Mouse (Mus musculus): ENCODE measurements around the gene Tbc1d25. TPM values are rescaled to one million over a fixed set of nuclear protein-coding genes. Genes with fewer than 3 reads are reported as not detected.

Tbc1d25 gene
- polyA plus RNA-seq, 1 experiment: 13.9 TPM

- no peak for DNase-seq (ENCODE audit: low read depth in 1 of 2, low spot score in 2 of 2)
- 90% methylated on average over 4 of the region's 4 CpGs for WGBS
- no peak overlapping the region for H3K4me3 ChIP-seq (ENCODE audit: extremely low read depth, insufficient read depth, insufficient read length)
- H3K27ac ChIP-seq (ENCODE audit: insufficient read depth, low read length): no peak overlapping the region
- no peaks in the 10 kb centered on the region for H3K4me1 ChIP-seq (ENCODE audit: control insufficient read depth, insufficient read depth, insufficient read length)
- no peaks in the 10 kb centered on the region for H3K27me3 ChIP-seq (ENCODE audit: control insufficient read depth, insufficient read depth, low read length)
- H3K36me3 ChIP-seq (ENCODE audit: control insufficient read depth, insufficient read depth, low read length): no peaks in the 10 kb centered on the region
- TF ChIP-seq POLR2A (IDR thresholded peaks at IDR 0.05; ENCODE audit: low read depth, low read length) (no peak), CTCF (IDR thresholded peaks at IDR 0.05; ENCODE audit: extremely low read depth, insufficient read depth, insufficient read length, insufficient replicate concordance) (no peak)
These were observed 11.5 kb downstream of the Tbc1d25 start for GRCm38 (mm10) chrX:8164471-8164870.

GRCm38 (mm10) chrX:8163076-8163475 lies 12.9 kb downstream of the Tbc1d25 start:
- H3K27ac ChIP-seq (ENCODE audit: insufficient read depth, low read length): no peak overlapping the region
- no peak overlapping the region for H3K4me3 ChIP-seq (ENCODE audit: extremely low read depth, insufficient read depth, insufficient read length)
- TF ChIP-seq POLR2A (IDR thresholded peaks at IDR 0.05; ENCODE audit: low read depth, low read length): no peak
- no peak for TF ChIP-seq CTCF (IDR thresholded peaks at IDR 0.05; ENCODE audit: extremely low read depth, insufficient read depth, insufficient read length, insufficient replicate concordance)
- H3K36me3 ChIP-seq (ENCODE audit: control insufficient read depth, insufficient read depth, low read length): no peaks in the 10 kb centered on the region; the same call in 1 of the 2 replicates
- 65% methylated on average over 5 of the region's 5 CpGs for WGBS
- H3K27me3 ChIP-seq (ENCODE audit: control insufficient read depth, insufficient read depth, low read length): no peaks in the 10 kb centered on the region
- no peak for DNase-seq (ENCODE audit: low read depth in 1 of 2, low spot score in 2 of 2)
- no peaks in the 10 kb centered on the region for H3K4me1 ChIP-seq (ENCODE audit: control insufficient read depth, insufficient read depth, insufficient read length)

- Histone ChIP-seq H3K4me3 (ENCODE audit: extremely low read depth, insufficient read depth, insufficient read length) (peak within 1 kb of the TSS; percentile 88), H3K36me3 (ENCODE audit: control insufficient read depth, insufficient read depth, low read length) (peaks cover 14% of the 10 kb centered on the region), H3K27me3 (ENCODE audit: control insufficient read depth, insufficient read depth, low read length) (no peaks in the 10 kb centered on the region), H3K27ac (ENCODE audit: insufficient read depth, low read length) (peak within 1 kb of the TSS; percentile 99), H3K4me1 (ENCODE audit: control insufficient read depth, insufficient read depth, insufficient read length) (peaks cover 2% of the 10 kb centered on the region; the same call in 1 of the 2 replicates)
- peak; percentile 82 to 84 for DNase-seq (ENCODE audit: low read depth in 1 of 2, low spot score in 2 of 2)
- 35% methylated on average over 65 of the region's 65 CpGs for WGBS
- TF ChIP-seq POLR2A (IDR thresholded peaks at IDR 0.05; ENCODE audit: low read depth, low read length) (peak; percentile 25), CTCF (IDR thresholded peaks at IDR 0.05; ENCODE audit: extremely low read depth, insufficient read depth, insufficient read length, insufficient replicate concordance) (no peak)
These were observed 30.6 kb downstream of the Tbc1d25 start, which contains the start of gene Rbm3 for GRCm38 (mm10) chrX:8145153-8145991. TSS of gene Rbm3 (minus strand) at chrX:8145880.

GRCm38 (mm10) chrX:8143750-8144149 lies 32.2 kb downstream of the Tbc1d25 start:
- H3K36me3 ChIP-seq (ENCODE audit: control insufficient read depth, insufficient read depth, low read length): peaks cover 15% of the 10 kb centered on the region
- no peak for DNase-seq (ENCODE audit: low read depth in 1 of 2, low spot score in 2 of 2)
- H3K4me1 ChIP-seq (ENCODE audit: control insufficient read depth, insufficient read depth, insufficient read length): peaks cover 2% of the 10 kb centered on the region; the same call in 1 of the 2 replicates
- H3K27ac ChIP-seq (ENCODE audit: insufficient read depth, low read length): no peak overlapping the region
- 71% methylated on average over 7 of the region's 7 CpGs for WGBS
- no peak overlapping the region for H3K4me3 ChIP-seq (ENCODE audit: extremely low read depth, insufficient read depth, insufficient read length)
- H3K27me3 ChIP-seq (ENCODE audit: control insufficient read depth, insufficient read depth, low read length): no peaks in the 10 kb centered on the region
- TF ChIP-seq CTCF (IDR thresholded peaks at IDR 0.05; ENCODE audit: extremely low read depth, insufficient read depth, insufficient read length, insufficient replicate concordance): no peak

- no peak for TF ChIP-seq POLR2A (IDR thresholded peaks at IDR 0.05; ENCODE audit: low read depth, low read length)
- TF ChIP-seq CTCF (IDR thresholded peaks at IDR 0.05; ENCODE audit: extremely low read depth, insufficient read depth, insufficient read length, insufficient replicate concordance): no peak
- no peak for DNase-seq (ENCODE audit: low read depth in 1 of 2, low spot score in 2 of 2)
- Histone ChIP-seq H3K4me3 (ENCODE audit: extremely low read depth, insufficient read depth, insufficient read length) (no peak overlapping the region), H3K27ac (ENCODE audit: insufficient read depth, low read length) (no peak overlapping the region), H3K27me3 (ENCODE audit: control insufficient read depth, insufficient read depth, low read length) (no peaks in the 10 kb centered on the region), H3K4me1 (ENCODE audit: control insufficient read depth, insufficient read depth, insufficient read length) (peaks cover 2% of the 10 kb centered on the region; the same call in 1 of the 2 replicates), H3K36me3 (ENCODE audit: control insufficient read depth, insufficient read depth, low read length) (peaks cover 17% of the 10 kb centered on the region)
- 83% methylated on average over 7 of the region's 7 CpGs for WGBS
These were observed 33.0 kb downstream of the Tbc1d25 start for GRCm38 (mm10) chrX:8142948-8143347.

- no peak overlapping the region for H3K27ac ChIP-seq (ENCODE audit: insufficient read depth, low read length)
- WGBS: 67% methylated on average over 3 of the region's 3 CpGs
- no peak for TF ChIP-seq CTCF (IDR thresholded peaks at IDR 0.05; ENCODE audit: extremely low read depth, insufficient read depth, insufficient read length, insufficient replicate concordance)
- no peak for TF ChIP-seq POLR2A (IDR thresholded peaks at IDR 0.05; ENCODE audit: low read depth, low read length)
These were observed 34.9 kb downstream of the Tbc1d25 start for GRCm38 (mm10) chrX:8141058-8141457.

GRCm38 (mm10) chrX:8140446-8140845 lies 35.5 kb downstream of the Tbc1d25 start:
- peaks cover 2% of the 10 kb centered on the region; the same call in 1 of the 2 replicates for H3K4me1 ChIP-seq (ENCODE audit: control insufficient read depth, insufficient read depth, insufficient read length)
- DNase-seq (ENCODE audit: low read depth in 1 of 2, low spot score in 2 of 2): no peak
- H3K4me3 ChIP-seq (ENCODE audit: extremely low read depth, insufficient read depth, insufficient read length): no peak overlapping the region
- H3K27me3 ChIP-seq (ENCODE audit: control insufficient read depth, insufficient read depth, low read length): no peaks in the 10 kb centered on the region
- H3K27ac ChIP-seq (ENCODE audit: insufficient read depth, low read length): no peak overlapping the region
- TF ChIP-seq CTCF (IDR thresholded peaks at IDR 0.05; ENCODE audit: extremely low read depth, insufficient read depth, insufficient read length, insufficient replicate concordance) (no peak), POLR2A (IDR thresholded peaks at IDR 0.05; ENCODE audit: low read depth, low read length) (no peak)
- WGBS: 90% methylated on average over 2 of the region's 2 CpGs
- peaks cover 17% of the 10 kb centered on the region for H3K36me3 ChIP-seq (ENCODE audit: control insufficient read depth, insufficient read depth, low read length)

More at GRCm38 (mm10) chrX:8141058-8141457, 34.9 kb downstream of the Tbc1d25 start:
- DNase-seq (ENCODE audit: low read depth in 1 of 2, low spot score in 2 of 2): no peak
- Histone ChIP-seq H3K27me3 (ENCODE audit: control insufficient read depth, insufficient read depth, low read length) (no peaks in the 10 kb centered on the region), H3K4me1 (ENCODE audit: control insufficient read depth, insufficient read depth, insufficient read length) (peaks cover 2% of the 10 kb centered on the region; the same call in 1 of the 2 replicates), H3K36me3 (ENCODE audit: control insufficient read depth, insufficient read depth, low read length) (peaks cover 17% of the 10 kb centered on the region), H3K4me3 (ENCODE audit: extremely low read depth, insufficient read depth, insufficient read length) (no peak overlapping the region)

Measured in spleen, adult 2 months (tissue).